Mouse (Mus musculus): Measurements from ENCODE around the gene Xcr1. TPM values are rescaled to one million over a fixed set of nuclear protein-coding genes. Genes with fewer than 3 reads are reported as not detected.

The Xcr1 gene
- polyA plus RNA-seq, 1 experiment from 2014 or later, result 0.05 TPM

DNA sequence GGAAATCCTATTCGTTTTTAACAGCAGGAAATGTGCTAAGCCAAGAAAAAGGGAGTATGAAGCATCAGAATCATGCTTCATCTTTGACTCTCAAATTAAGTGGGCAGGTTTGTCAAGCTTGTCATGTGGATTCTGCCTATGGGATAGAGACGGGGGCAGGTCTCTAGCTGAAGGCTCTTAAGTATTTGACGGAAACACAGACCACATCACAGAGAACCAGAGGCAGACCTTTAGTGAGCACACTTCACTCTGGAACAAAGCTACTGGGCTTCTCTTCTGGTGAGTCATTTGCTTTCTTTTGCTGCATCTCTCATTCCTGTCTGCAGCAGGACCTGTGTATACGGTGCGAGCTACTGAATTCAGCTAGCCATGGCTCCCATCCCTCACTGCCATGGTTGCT lies 55.6 kb downstream of the Xcr1 start, which contains the start of gene Cxcr6:
Gene Cxcr6, plus strand, starts transcription at position 209 of the 400 bp plus-strand sequence.
- no peak for DNase-seq (ENCODE audit: low spot score)
- ATAC-seq (replicated peaks; ENCODE audit: low FRiP score, low read depth), result no peak
- Histone ChIP-seq H3K4me1 (replicated peaks; ENCODE audit: insufficient read depth, low read length) (no peaks in the 10 kb centered on the region), H3K27ac (no peak within 1 kb of the TSS), H3K9me3 (replicated peaks; ENCODE audit: low read length) (no peaks in the 10 kb centered on the region), H3K4me2 (ENCODE audit: low read length) (no peak within 1 kb of the TSS), H3K9ac (ENCODE audit: low read depth, low read length) (no peak within 1 kb of the TSS), H3K27me3 (ENCODE audit: insufficient read depth, low read length) (no peaks in the 10 kb centered on the region), H3K36me3 (ENCODE audit: insufficient read depth, low read length) (peaks cover 28% of the 10 kb centered on the region), H3K4me3 (replicated peaks; ENCODE audit: low read depth, low read length) (no peak within 1 kb of the TSS)
- 92% methylated on average over 5 of the region's 5 CpGs for WGBS
- no peak for TF ChIP-seq CTCF (IDR thresholded peaks at IDR 0.05; ENCODE audit: low read depth)

GRCm38 (mm10) chr9:123805241-123805640 lies 56.6 kb downstream of the Xcr1 start:
- Histone ChIP-seq H3K4me1 (replicated peaks; ENCODE audit: insufficient read depth, low read length) (no peaks in the 10 kb centered on the region), H3K9ac (ENCODE audit: low read depth, low read length) (no peak overlapping the region), H3K4me2 (ENCODE audit: low read length) (no peak overlapping the region), H3K4me3 (replicated peaks; ENCODE audit: low read depth, low read length) (no peak overlapping the region), H3K36me3 (ENCODE audit: insufficient read depth, low read length) (peaks cover 30% of the 10 kb centered on the region), H3K27me3 (ENCODE audit: insufficient read depth, low read length) (no peaks in the 10 kb centered on the region), H3K9me3 (replicated peaks; ENCODE audit: low read length) (no peaks in the 10 kb centered on the region), H3K27ac (no peak overlapping the region)
- ATAC-seq (replicated peaks; ENCODE audit: low FRiP score, low read depth) (no peak), DNase-seq (ENCODE audit: low spot score) (no peak)
- TF ChIP-seq CTCF (IDR thresholded peaks at IDR 0.05; ENCODE audit: low read depth), result no peak
- 93% methylated on average over 2 of the region's 2 CpGs for WGBS

GRCm38 (mm10) chr9:123802896-123803295 lies 58.9 kb downstream of the Xcr1 start:
- no peak overlapping the region for H3K4me2 ChIP-seq (ENCODE audit: low read length)
- no peak overlapping the region for H3K4me3 ChIP-seq (replicated peaks; ENCODE audit: low read depth, low read length)
- no peak overlapping the region for H3K9ac ChIP-seq (ENCODE audit: low read depth, low read length)
- H3K27ac ChIP-seq, result no peak overlapping the region
- H3K36me3 ChIP-seq (ENCODE audit: insufficient read depth, low read length), result peaks cover 32% of the 10 kb centered on the region; the same call in 1 of the 2 replicates
- H3K4me1 ChIP-seq (replicated peaks; ENCODE audit: insufficient read depth, low read length), result no peaks in the 10 kb centered on the region
- DNase-seq (ENCODE audit: low spot score) (no peak), ATAC-seq (replicated peaks; ENCODE audit: low FRiP score, low read depth) (no peak)
- H3K27me3 ChIP-seq (ENCODE audit: insufficient read depth, low read length), result no peaks in the 10 kb centered on the region
- no peak for TF ChIP-seq CTCF (IDR thresholded peaks at IDR 0.05; ENCODE audit: low read depth)
- no peaks in the 10 kb centered on the region for H3K9me3 ChIP-seq (replicated peaks; ENCODE audit: low read length)

DNA sequence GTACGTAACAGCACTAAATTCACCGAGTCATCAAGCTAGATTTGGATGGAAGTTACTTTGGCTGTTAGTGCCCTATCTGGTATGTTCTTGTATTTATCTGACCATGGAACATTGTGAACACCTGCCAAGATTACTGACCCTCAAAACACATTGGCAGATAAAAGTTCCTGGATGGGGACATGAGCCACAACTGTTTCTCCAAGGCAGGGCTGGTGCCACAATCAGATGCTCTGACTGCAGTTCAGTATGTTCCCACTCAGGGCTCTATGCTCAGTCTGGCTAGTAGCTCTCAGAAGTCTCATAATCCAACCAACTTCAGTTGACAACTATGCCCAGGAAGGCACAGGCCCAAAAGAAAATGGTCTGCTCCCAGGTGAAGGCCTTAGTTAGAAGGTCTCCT lies 59.4 kb downstream of the Xcr1 start:
- H3K36me3 ChIP-seq (ENCODE audit: insufficient read depth, low read length), result peaks cover 33% of the 10 kb centered on the region
- TF ChIP-seq CTCF (IDR thresholded peaks at IDR 0.05; ENCODE audit: low read depth), result no peak
- whole genome bisulfite sequencing, result 90% methylated on average over 2 of the region's 2 CpGs
- H3K4me1 ChIP-seq (replicated peaks; ENCODE audit: insufficient read depth, low read length), result no peaks in the 10 kb centered on the region
- no peaks in the 10 kb centered on the region for H3K9me3 ChIP-seq (replicated peaks; ENCODE audit: low read length)
- H3K4me3 ChIP-seq (replicated peaks; ENCODE audit: low read depth, low read length), result no peak overlapping the region
- no peak overlapping the region for H3K9ac ChIP-seq (ENCODE audit: low read depth, low read length)
- H3K4me2 ChIP-seq (ENCODE audit: low read length), result no peak overlapping the region
- H3K27ac ChIP-seq, result no peak overlapping the region
- ATAC-seq (replicated peaks; ENCODE audit: low FRiP score, low read depth) (no peak), DNase-seq (ENCODE audit: low spot score) (no peak)
- H3K27me3 ChIP-seq (ENCODE audit: insufficient read depth, low read length), result no peaks in the 10 kb centered on the region

Other genes with a start within 250 kb of the Xcr1 start
- gene Slc6a20b, start 229.5 kb downstream of the Xcr1 start, polyA plus RNA-seq (2015; fragmentation: Nextera tagmentation; extraction: Ambion mirVana), result 9.5 and 12.1 TPM in 2 replicates
- 0.11 and 0.23 TPM in 2 replicates for gene Ccr9, start 183.6 kb downstream of the Xcr1 start, polyA plus RNA-seq (2015; fragmentation: Nextera tagmentation; extraction: Ambion mirVana)
- 2.2 TPM in 2 replicates for gene Slc6a20a, start 183.1 kb downstream of the Xcr1 start, polyA plus RNA-seq (2015; fragmentation: Nextera tagmentation; extraction: Ambion mirVana)
- gene Lztfl1, start 144.3 kb downstream of the Xcr1 start, polyA plus RNA-seq (2015; fragmentation: Nextera tagmentation; extraction: Ambion mirVana), result 57.5 and 59.6 TPM in 2 replicates
- 0.17 and 0.18 TPM in 2 replicates for gene Cxcr6, start 55.6 kb downstream of the Xcr1 start, polyA plus RNA-seq (2015; fragmentation: Nextera tagmentation; extraction: Ambion mirVana)
- gene Fyco1, start 10.1 kb downstream of the Xcr1 start, polyA plus RNA-seq (2015; fragmentation: Nextera tagmentation; extraction: Ambion mirVana), result 5.3 and 6.0 TPM in 2 replicates
- 2.8 and 3.0 TPM in 2 replicates for gene Ccr1, start 106.7 kb upstream of the Xcr1 start, polyA plus RNA-seq (2015; fragmentation: Nextera tagmentation; extraction: Ambion mirVana)
- not detected in 2 replicates for gene Ccr1l1, start 116.4 kb upstream of the Xcr1 start, polyA plus RNA-seq (2015; fragmentation: Nextera tagmentation; extraction: Ambion mirVana)
- gene Ccr3, start 159.9 kb upstream of the Xcr1 start, polyA plus RNA-seq (2015; fragmentation: Nextera tagmentation; extraction: Ambion mirVana), result not detected in 2 replicates
- 1.0 and 1.2 TPM in 2 replicates for gene Ccr2, start 239.9 kb upstream of the Xcr1 start, polyA plus RNA-seq (2015; fragmentation: Nextera tagmentation; extraction: Ambion mirVana)

Measured in kidney, postnatal 0 days (tissue).